Mouse (Mus musculus) cortical plate, adult 2 months (tissue): ENCODE measurements around the gene Macrod2. TPM values are rescaled to one million over a fixed set of nuclear protein-coding genes. Genes with fewer than 3 reads are reported as not detected.

ENCODE experiments used
- H3K27ac ChIP-seq: fragments of 200-500 bp; 2 replicates; pipeline ENCODE4 v1.5.1; 2012; ENCODE audit warnings: low read length, control low read depth, inconsistent platforms; ENCODE audit not compliant: insufficient read depth
- H3K4me1 ChIP-seq: fragments of 200-500 bp; 2 replicates; pipeline ENCODE4 v1.6.1; 2011; ENCODE audit warnings: low read length; ENCODE audit not compliant: control insufficient read depth, insufficient read depth
- H3K4me3 ChIP-seq: fragments of 200-500 bp; 2 replicates; pipeline ENCODE4 v1.5.1; 2011; ENCODE audit warnings: mild to moderate bottlenecking, low read length, control low read depth; ENCODE audit not compliant: insufficient read depth
- CTCF ChIP-seq: fragments of 200-500 bp; IDR thresholded peaks from 2 replicates; pipeline ENCODE4 v1.5.1; 2011; ENCODE audit warnings: mild to moderate bottlenecking, control low read depth, low read length; ENCODE audit not compliant: insufficient read depth; ENCODE audit errors: extremely low read depth
- POLR2A ChIP-seq: fragments of 200-500 bp; IDR thresholded peaks from 2 replicates; pipeline ENCODE4 v1.6.1; 2011; ENCODE audit warnings: mild to moderate bottlenecking, low read length, control low read depth; ENCODE audit not compliant: insufficient read depth; ENCODE audit errors: extremely low read depth
- polyA plus RNA-seq: library from polyadenylated mRNA; depleted of rRNA; stranded (reverse); fragments of >200 nt; gene quantifications from 2 replicates; pipeline ENCODE4 v1.2.3, GENCODE M21; 2012

The Macrod2 gene
- polyA plus RNA-seq, 1 experiment, result 20.3 TPM

DNA sequence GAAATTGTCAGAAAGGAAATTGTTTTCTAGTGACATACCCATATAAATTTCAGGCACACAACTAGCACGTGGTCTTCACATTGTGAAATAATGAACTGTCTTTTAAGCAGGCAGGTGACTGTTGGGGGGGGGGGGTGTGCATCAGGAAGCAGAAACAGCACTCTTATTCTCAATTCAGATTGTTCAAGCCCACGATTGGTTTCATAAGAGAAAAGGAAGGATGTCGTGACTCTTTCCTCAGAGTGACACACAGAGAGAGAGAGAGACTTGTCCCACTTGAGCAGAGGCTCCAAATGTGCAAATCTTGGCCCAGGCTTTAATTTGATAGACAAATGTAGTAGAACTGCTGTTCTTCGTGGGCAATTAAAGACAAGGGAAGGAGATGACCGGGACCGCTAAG lies 516.4 kb downstream of the Macrod2 start:
- Histone ChIP-seq H3K4me3 (no peak overlapping the region), H3K4me1 (no peaks in the 10 kb centered on the region; the same call in 1 of the 2 replicates), H3K27ac (no peak overlapping the region)
- no peak for TF ChIP-seq POLR2A
- no peak for TF ChIP-seq CTCF

- TF ChIP-seq CTCF (no peak), POLR2A (no peak)
- Histone ChIP-seq H3K4me1 (no peaks in the 10 kb centered on the region; the same call in 1 of the 2 replicates), H3K4me3 (no peak overlapping the region), H3K27ac (no peak overlapping the region)
Observed at GRCm38 (mm10) chr2:140912179-140912578, 517.1 kb downstream of the Macrod2 start.

- TF ChIP-seq CTCF (no peak), POLR2A (no peak)
- Histone ChIP-seq H3K27ac (no peak overlapping the region), H3K4me1 (no peaks in the 10 kb centered on the region; the same call in 1 of the 2 replicates), H3K4me3 (no peak overlapping the region)
Observed at GRCm38 (mm10) chr2:140912931-140913330, 517.8 kb downstream of the Macrod2 start.

- Histone ChIP-seq H3K27ac (no peak overlapping the region), H3K4me1 (no peaks in the 10 kb centered on the region; the same call in 1 of the 2 replicates), H3K4me3 (no peak overlapping the region)
- TF ChIP-seq POLR2A (no peak), CTCF (no peak)
Observed at GRCm38 (mm10) chr2:140913679-140914412, 518.7 kb downstream of the Macrod2 start.

DNA sequence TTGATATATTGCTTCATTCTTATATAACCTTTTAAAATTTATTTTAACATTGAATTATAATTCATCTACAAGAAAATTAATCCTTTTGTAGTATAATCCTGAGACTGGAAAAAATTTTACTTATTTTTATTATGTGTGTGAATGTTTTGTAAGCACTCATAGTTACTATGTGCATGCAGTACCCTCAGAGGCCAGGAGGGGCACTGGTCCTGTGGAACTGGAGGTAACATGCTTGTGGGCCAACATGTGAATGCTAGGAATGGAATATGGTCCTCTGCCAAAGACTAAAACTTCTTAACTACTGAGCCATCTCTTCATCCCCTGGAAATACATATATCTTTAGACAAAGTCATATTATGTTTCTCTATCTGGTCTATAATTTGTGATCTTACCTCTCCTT lies 531.8 kb downstream of the Macrod2 start:
- H3K27ac ChIP-seq, result no peak overlapping the region
- H3K4me1 ChIP-seq, result no peaks in the 10 kb centered on the region
- TF ChIP-seq CTCF (no peak), POLR2A (no peak)
- no peak overlapping the region for H3K4me3 ChIP-seq

GRCm38 (mm10) chr2:140934483-140934882 lies 539.4 kb downstream of the Macrod2 start:
- H3K27ac ChIP-seq, result no peak overlapping the region
- H3K4me3 ChIP-seq, result no peak overlapping the region
- no peaks in the 10 kb centered on the region for H3K4me1 ChIP-seq
- TF ChIP-seq POLR2A, result no peak
- TF ChIP-seq CTCF, result no peak

DNA sequence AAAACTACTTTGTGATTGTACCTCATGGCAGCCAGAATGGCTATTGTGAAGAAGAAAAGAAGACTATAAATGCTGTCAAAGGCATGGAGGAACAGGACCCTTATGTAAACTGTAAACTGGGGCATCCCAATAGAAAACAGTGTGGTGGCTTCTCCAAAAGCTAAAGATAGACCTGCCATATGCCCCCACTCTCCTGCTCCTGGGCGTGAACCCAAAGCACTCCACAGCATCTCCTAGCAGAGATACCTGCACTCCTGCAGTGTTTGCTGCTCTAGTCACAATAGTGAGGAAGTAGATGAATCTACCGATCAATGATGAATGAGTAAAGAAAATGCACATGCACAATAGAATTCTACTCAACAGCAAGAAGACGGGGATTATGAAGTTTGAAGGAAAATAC lies 554.4 kb downstream of the Macrod2 start:
- TF ChIP-seq POLR2A (no peak), CTCF (no peak)
- Histone ChIP-seq H3K4me3 (no peak overlapping the region), H3K4me1 (no peaks in the 10 kb centered on the region), H3K27ac (no peak overlapping the region)

- H3K4me1 ChIP-seq, result no peaks in the 10 kb centered on the region; the same call in 1 of the 2 replicates
- no peak overlapping the region for H3K27ac ChIP-seq
- no peak for TF ChIP-seq POLR2A
- no peak for TF ChIP-seq CTCF
- H3K4me3 ChIP-seq, result no peak overlapping the region
Observed at GRCm38 (mm10) chr2:140959246-140959645, 564.1 kb downstream of the Macrod2 start.

- no peak overlapping the region for H3K27ac ChIP-seq
- H3K4me3 ChIP-seq, result no peak overlapping the region
- H3K4me1 ChIP-seq, result peaks cover 4% of the 10 kb centered on the region; the same call in 1 of the 2 replicates
- TF ChIP-seq CTCF (no peak), POLR2A (no peak)
Observed at GRCm38 (mm10) chr2:140970181-140970580, 575.1 kb downstream of the Macrod2 start.

GRCm38 (mm10) chr2:140971845-140972244 lies 576.7 kb downstream of the Macrod2 start:
- Histone ChIP-seq H3K4me1 (peaks cover 4% of the 10 kb centered on the region; the same call in 1 of the 2 replicates), H3K4me3 (no peak overlapping the region), H3K27ac (no peak overlapping the region)
- TF ChIP-seq POLR2A (no peak), CTCF (no peak)
